Comparison of ENCODE assay signal across 8 mouse cellular contexts in genomic region chr5:88886349-88886667, GRCm38 (mm10). TPM values are rescaled to one million over a fixed set of nuclear protein-coding genes. Genes with fewer than 3 reads are reported as not detected.
DNase-seq lines count a peak whose midpoint lies in the region; ATAC-seq and TF ChIP-seq lines count a peak whose summit lies in the region.
"Had no signal": no experiment of that assay in that cellular context is flagged by ENCODE, and none has a peak within 500 bp of the region (broad histone marks: within the 10 kb centered on the region; RNA-seq: fewer than 3 reads in every experiment).

No protein-coding gene starts in this region.

- no peak for ATAC-seq in intestine, embryonic 16.5 days
- ATAC-seq in neural tube, embryonic 14.5 days (ENCODE audit: low read depth): no peak

- peak overlapping the region; percentile 64 for H3K4me3 ChIP-seq in left cerebral cortex, adult 2 months
- H3K4me3 ChIP-seq in forebrain, embryonic 10.5 days: peak overlapping the region; percentile 80
- peak overlapping the region; percentile 85 for H3K4me3 ChIP-seq in intestine, embryonic 16.5 days (ENCODE audit: low read length)
- peak overlapping the region; percentile 66 for H3K4me3 ChIP-seq in neural tube, embryonic 14.5 days (ENCODE audit: low read depth, low read length)

- H3K4me2 ChIP-seq in intestine, embryonic 16.5 days (ENCODE audit: low read depth, low read length): peak overlapping the region; percentile 97
- peak overlapping the region; percentile 96 for H3K4me2 ChIP-seq in neural tube, embryonic 14.5 days (ENCODE audit: low read depth, low read length)

- no peak overlapping the region for H3K27ac ChIP-seq in left cerebral cortex, adult 2 months
- H3K27ac ChIP-seq in forebrain, embryonic 10.5 days: peak overlapping the region; percentile 90
- no peak overlapping the region for H3K27ac ChIP-seq in intestine, embryonic 16.5 days (ENCODE audit: low read length)
- no peak overlapping the region for H3K27ac ChIP-seq in neural tube, embryonic 14.5 days (ENCODE audit: low read depth, low read length)

- H3K9me3 ChIP-seq in forebrain, embryonic 10.5 days: no peaks in the 10 kb centered on the region
- H3K9me3 ChIP-seq in intestine, embryonic 16.5 days (ENCODE audit: control insufficient read depth, low read length): no peaks in the 10 kb centered on the region
- H3K9me3 ChIP-seq in neural tube, embryonic 14.5 days (ENCODE audit: control insufficient read depth, low read length): no peaks in the 10 kb centered on the region

- peak overlapping the region; percentile 85 for H3K9ac ChIP-seq in intestine, embryonic 16.5 days (ENCODE audit: low read depth, low read length)
- peak overlapping the region; percentile 67 for H3K9ac ChIP-seq in neural tube, embryonic 14.5 days (replicated peaks; ENCODE audit: low read depth, low read length)

- WGBS in forebrain, embryonic 10.5 days: 3% methylated on average over 14 of the region's 14 CpGs
- 1% methylated on average over 14 of the region's 14 CpGs for WGBS in intestine, embryonic 16.5 days
- WGBS in neural tube, embryonic 14.5 days: 2% methylated on average over 13 of the region's 14 CpGs

- H3K36me3 ChIP-seq in forebrain, embryonic 10.5 days (replicated peaks): no peaks in the 10 kb centered on the region
- H3K36me3 ChIP-seq in intestine, embryonic 16.5 days (ENCODE audit: control insufficient read depth, insufficient read depth, low read length): no peaks in the 10 kb centered on the region
- no peaks in the 10 kb centered on the region for H3K36me3 ChIP-seq in neural tube, embryonic 14.5 days (ENCODE audit: control insufficient read depth, insufficient read depth, low read length)

- intact Hi-C loops in left cerebral cortex, adult 2 months (cut with DNase I): loop anchor here (5.0 kb wide), 2 partner anchors 94 to 336 kb away; no protein-coding TSS in a partner anchor
- intact Hi-C loops in left cerebral cortex, postnatal 14 days (cut with DNase I): loop anchor here (5.0 kb wide), 2 partner anchors 94 to 336 kb away; no protein-coding TSS in a partner anchor

- TF ChIP-seq CTCF in left cerebral cortex, adult 2 months (IDR thresholded peaks at IDR 0.05): no peak

- DNase-seq in left cerebral cortex, adult 2 months (ENCODE audit: extremely low spot score in 1 of 2, low spot score in 2 of 2): no peak
- DNase-seq in left cerebral cortex, postnatal 14 days (ENCODE audit: low spot score in 2 of 2): no peak
- DNase-seq in forebrain, embryonic 10.5 days (ENCODE audit: extremely low spot score, low spot score): no peak
- no peak for DNase-seq in urinary bladder, postnatal 36 days (ENCODE audit: low spot score in 2 of 2)
- no peak for DNase-seq in layer of hippocampus, postnatal 36 days
- DNase-seq: thymus, postnatal 25 days had no signal

- peaks cover 18% of the 10 kb centered on the region for H3K4me1 ChIP-seq in forebrain, embryonic 10.5 days
- H3K4me1 ChIP-seq in intestine, embryonic 16.5 days (ENCODE audit: control insufficient read depth, insufficient read depth, low read length): no peaks in the 10 kb centered on the region
- H3K4me1 ChIP-seq in neural tube, embryonic 14.5 days (ENCODE audit: control insufficient read depth, insufficient read depth, low read length): peaks cover 5% of the 10 kb centered on the region; the same call in 1 of the 2 replicates

- peaks cover 42% of the 10 kb centered on the region for H3K27me3 ChIP-seq in forebrain, embryonic 10.5 days (ENCODE audit: poor library complexity, severe bottlenecking)
- H3K27me3 ChIP-seq in intestine, embryonic 16.5 days (replicated peaks; ENCODE audit: control insufficient read depth, insufficient read depth, low read length): no peaks in the 10 kb centered on the region
- H3K27me3 ChIP-seq in neural tube, embryonic 14.5 days (ENCODE audit: control insufficient read depth, insufficient read depth, low read length): peaks cover 6% of the 10 kb centered on the region; the same call in 1 of the 2 replicates

RNA-seq across cellular contexts. Expression of gene Slc4a4, which starts 0.3 kb away (rescaled TPM):
- 100 to 1,000 TPM; 104 to 119 TPM for total RNA-seq in left cerebral cortex, adult 2 months (2021)
- 100 to 1,000 TPM; 110 to 122 TPM for total RNA-seq in left cerebral cortex, postnatal 14 days (2021)
- 1.3 and 1.7 TPM in 2 replicates for polyA plus RNA-seq in forebrain, embryonic 10.5 days (2016; fragmentation: Nextera tagmentation; extraction: Ambion mirVana)
- polyA plus RNA-seq in intestine, embryonic 16.5 days (2015; fragmentation: Nextera tagmentation; extraction: Ambion mirVana): 2.4 and 2.6 TPM in 2 replicates
- polyA plus RNA-seq in neural tube, embryonic 14.5 days (2014; fragmentation: Nextera tagmentation; extraction: Ambion mirVana): 10.9 and 15.8 TPM in 2 replicates
- total RNA-seq in layer of hippocampus, postnatal 36 days (2021): 100 to 1,000 TPM; 138 to 164 TPM
